Mouse (Mus musculus) embryonic facial prominence, embryonic 11.5 days (tissue): ENCODE results near the gene Rapgef3. TPM values are rescaled to one million over a fixed set of nuclear protein-coding genes. Genes with fewer than 3 reads are reported as not detected.
A peak's percentile ranks its signal among the peaks of the same experiment; 100 is the strongest.

Experiments
- ATAC-seq: fragments of 200-750 bp; cut with Nextera tagmentation; replicated peaks from 2 replicates; pipeline ENCODE4 v1.8.0; 2017; ENCODE audit warnings: low read depth; ENCODE audit not compliant: insufficient number of reproducible peaks, low FRiP score, low TSS enrichment
- DNase-seq: peaks from one replicate; pipeline ENCODE4 v3.0.0-alpha.2; 2015; ENCODE audit warnings: low spot score
- H3K27ac ChIP-seq: fragments of 300-500 bp; sonication (generic); replicated peaks from 2 replicates; pipeline ENCODE4 v1.5.1; 2014; ENCODE audit warnings: mild to moderate bottlenecking, low read depth, low read length, control low read depth
- H3K27me3 ChIP-seq: fragments of 300-500 bp; sonication (generic); 2 replicates; pipeline ENCODE4 v1.6.1; 2014; ENCODE audit warnings: mild to moderate bottlenecking, low read length, moderate library complexity, mixed read lengths; ENCODE audit not compliant: control insufficient read depth, insufficient read depth
- H3K36me3 ChIP-seq: fragments of 300-500 bp; sonication (generic); replicated peaks from 2 replicates; pipeline ENCODE4 v1.6.1; 2014; ENCODE audit warnings: low read depth, mild to moderate bottlenecking, low read length, moderate library complexity, mixed read lengths; ENCODE audit not compliant: control insufficient read depth, insufficient read depth
- H3K4me1 ChIP-seq: fragments of 300-500 bp; sonication (generic); 2 replicates; pipeline ENCODE4 v1.6.1; 2014; ENCODE audit warnings: low read length, mixed read lengths; ENCODE audit not compliant: control insufficient read depth, insufficient read depth
- H3K4me2 ChIP-seq: fragments of 300-500 bp; sonication (generic); 2 replicates; pipeline ENCODE4 v1.6.1; 2014; ENCODE audit warnings: low read depth, mild to moderate bottlenecking, control low read depth, low read length, moderate library complexity
- H3K4me3 ChIP-seq: fragments of 300-500 bp; sonication (generic); 2 replicates; pipeline ENCODE4 v1.5.1; 2014; ENCODE audit warnings: low read depth, low read length, control low read depth
- H3K9ac ChIP-seq: fragments of 300-500 bp; sonication (generic); replicated peaks from 2 replicates; pipeline ENCODE4 v1.6.1; 2014; ENCODE audit warnings: mild to moderate bottlenecking, control low read depth, low read length
- H3K9me3 ChIP-seq: fragments of 300-500 bp; sonication (generic); replicated peaks from 2 replicates; pipeline ENCODE4 v1.6.1; 2016; ENCODE audit warnings: mild to moderate bottlenecking, low read length, inconsistent platforms, mixed read lengths; ENCODE audit not compliant: control insufficient read depth
- WGBS: fragments of 180-500 bp; shearing (Covaris S2); extraction: QIAGEN DNeasy Blood & Tissue Kit; methylation state at CpG from one replicate; pipeline ENCODE4 v1.1.7; 2014; 5-methylcytosine and 5-hydroxymethylcytosine counted together
- polyA plus RNA-seq: library from polyadenylated mRNA; unstranded; fragments of >200 nt; fragmentation: Nextera tagmentation; extraction: Ambion mirVana; gene quantifications from 2 replicates; pipeline ENCODE4 v1.2.1, GENCODE M21; 2014

Rapgef3 gene
- polyA plus RNA-seq, 1 experiment from 2014 or later: 2.4 TPM

GRCm38 (mm10) chr15:97710906-97711305 is 56.9 kb downstream of the Rapgef3 start:
- DNase-seq: peak; percentile 22
- no peaks in the 10 kb centered on the region for H3K9me3 ChIP-seq
- ATAC-seq: no peak
- no peaks in the 10 kb centered on the region for H3K36me3 ChIP-seq
- no peak overlapping the region for H3K9ac ChIP-seq
- no peak overlapping the region for H3K4me2 ChIP-seq
- H3K27me3 ChIP-seq: no peaks in the 10 kb centered on the region
- no peak overlapping the region for H3K4me3 ChIP-seq
- 51% methylated on average over 6 of the region's 6 CpGs for WGBS
- H3K27ac ChIP-seq: no peak overlapping the region
- H3K4me1 ChIP-seq: no peaks in the 10 kb centered on the region

- Histone ChIP-seq H3K36me3 (0 out of 2 replicates have a peak, but pooled peaks cover 2% of the 10 kb centered on the region), H3K4me3 (peak within 1 kb of the TSS; percentile 97), H3K4me2 (peak within 1 kb of the TSS; percentile 53), H3K9ac (peak within 1 kb of the TSS; percentile 97), H3K27ac (peak within 1 kb of the TSS; percentile 41; the same call in 1 of the 2 replicates), H3K27me3 (no peaks in the 10 kb centered on the region), H3K9me3 (no peaks in the 10 kb centered on the region), H3K4me1 (no peaks in the 10 kb centered on the region)
- under 1% methylated on average over 68 of the region's 71 CpGs for WGBS
- peak; percentile 89 for ATAC-seq
- peak; percentile 89 for DNase-seq
These were observed 62.3 kb downstream of the Rapgef3 start, which contains the start of gene Rpap3 for GRCm38 (mm10) chr15:97705211-97706050. TSS of gene Rpap3 (minus strand) at chr15:97705825.

- no peaks in the 10 kb centered on the region for H3K27me3 ChIP-seq
- peaks cover 4% of the 10 kb centered on the region for H3K36me3 ChIP-seq
- ATAC-seq (no peak), DNase-seq (no peak)
- no peak overlapping the region for H3K27ac ChIP-seq
- H3K9ac ChIP-seq: no peak overlapping the region
- no peak overlapping the region for H3K4me2 ChIP-seq
- no peaks in the 10 kb centered on the region for H3K9me3 ChIP-seq
- no peaks in the 10 kb centered on the region for H3K4me1 ChIP-seq
- 87% methylated on average over 10 of the region's 10 CpGs for WGBS
- no peak overlapping the region for H3K4me3 ChIP-seq
These were observed 71.2 kb downstream of the Rapgef3 start for GRCm38 (mm10) chr15:97696616-97697015.

Other genes starting within 250 kb of the Rapgef3 start
- gene Rpap3, start 62.1 kb downstream of the Rapgef3 start, polyA plus RNA-seq: 54.7 and 54.9 TPM in 2 replicates
- gene Endou, start 36.6 kb downstream of the Rapgef3 start, polyA plus RNA-seq: not detected in 2 replicates
- 18.9 and 22.8 TPM in 2 replicates for gene Slc48a1, start 10.5 kb upstream of the Rapgef3 start, polyA plus RNA-seq
- 17.0 and 20.3 TPM in 2 replicates for gene Hdac7, start 76.5 kb upstream of the Rapgef3 start, polyA plus RNA-seq
- 0.29 and 0.36 TPM in 2 replicates for gene Vdr, start 142.7 kb upstream of the Rapgef3 start, polyA plus RNA-seq
- gene Tmem106c, start 196.2 kb upstream of the Rapgef3 start, polyA plus RNA-seq: 39.1 and 40.6 TPM in 2 replicates
- 161 and 177 TPM in 2 replicates for gene Col2a1, start 236.7 kb upstream of the Rapgef3 start, polyA plus RNA-seq